Mouse (Mus musculus): ENCODE data around the gene Styxl1.

The Styxl1 gene

DNA sequence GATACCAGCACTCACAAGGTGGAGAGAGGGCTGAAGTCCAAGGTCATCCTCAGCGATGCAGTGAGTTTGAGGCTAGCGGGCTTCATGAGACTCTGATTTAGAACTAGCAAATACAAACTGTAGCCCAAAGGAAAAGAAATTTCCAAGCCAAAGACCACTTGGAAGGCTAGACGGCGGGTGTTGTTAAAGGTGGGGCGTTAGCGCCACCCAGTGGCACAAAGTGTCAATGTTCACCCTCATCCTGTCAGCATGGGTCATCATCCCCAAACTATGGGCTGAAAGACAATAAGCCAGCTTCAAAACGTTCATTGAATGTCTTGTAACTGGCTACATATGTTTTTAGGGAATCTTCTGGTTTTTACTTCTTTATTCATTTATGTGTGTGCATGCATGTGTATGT lies 14.7 kb downstream of the Styxl1 start:
- DNase-seq, result peak; percentile 87 to 88

DNA sequence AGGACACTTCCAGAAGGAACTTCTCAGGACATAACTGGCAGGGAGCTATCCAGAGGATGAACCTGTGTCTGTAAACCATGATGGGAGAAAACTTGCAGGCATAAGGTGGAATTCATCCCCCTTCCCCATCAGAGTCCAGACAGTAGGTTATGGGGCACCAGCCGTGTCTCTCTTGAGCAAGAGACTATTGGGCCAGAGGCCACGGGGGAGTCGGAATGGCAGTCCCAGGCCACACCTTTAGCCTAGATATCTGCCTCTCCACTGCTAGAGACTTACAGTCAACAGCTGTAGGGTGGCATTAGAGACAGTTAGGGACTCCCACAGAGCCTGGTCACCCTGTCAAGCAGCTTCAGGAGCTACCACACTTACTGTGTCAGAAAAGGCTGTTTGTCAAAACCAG lies 16.3 kb downstream of the Styxl1 start:
- DNase-seq, result no peak

GRCm38 (mm10) chr5:135751595-135751994 lies 26.6 kb downstream of the Styxl1 start:
- no peak for DNase-seq

GRCm38 (mm10) chr5:135751041-135751440 lies 27.1 kb downstream of the Styxl1 start:
- no peak for DNase-seq

DNA sequence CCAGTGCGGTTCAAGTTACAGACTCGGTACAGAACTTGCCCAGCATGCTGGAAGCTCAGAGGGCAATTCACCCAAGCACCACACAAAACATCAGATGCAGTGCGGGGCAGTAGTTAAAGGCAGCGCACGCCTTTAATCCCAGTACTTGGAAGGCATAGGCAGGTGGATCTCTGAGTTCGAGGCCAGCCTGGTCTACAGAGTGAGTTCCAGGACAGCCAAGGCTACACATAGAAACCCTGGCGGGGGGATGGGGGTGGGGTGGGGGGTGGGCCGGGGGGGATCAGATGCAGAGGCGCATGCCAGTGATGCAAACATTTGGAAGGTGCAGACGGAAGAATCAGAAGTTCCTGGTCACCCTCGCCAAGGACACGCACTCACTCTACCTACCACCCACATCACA lies 33.4 kb downstream of the Styxl1 start:
- no peak for DNase-seq

DNA sequence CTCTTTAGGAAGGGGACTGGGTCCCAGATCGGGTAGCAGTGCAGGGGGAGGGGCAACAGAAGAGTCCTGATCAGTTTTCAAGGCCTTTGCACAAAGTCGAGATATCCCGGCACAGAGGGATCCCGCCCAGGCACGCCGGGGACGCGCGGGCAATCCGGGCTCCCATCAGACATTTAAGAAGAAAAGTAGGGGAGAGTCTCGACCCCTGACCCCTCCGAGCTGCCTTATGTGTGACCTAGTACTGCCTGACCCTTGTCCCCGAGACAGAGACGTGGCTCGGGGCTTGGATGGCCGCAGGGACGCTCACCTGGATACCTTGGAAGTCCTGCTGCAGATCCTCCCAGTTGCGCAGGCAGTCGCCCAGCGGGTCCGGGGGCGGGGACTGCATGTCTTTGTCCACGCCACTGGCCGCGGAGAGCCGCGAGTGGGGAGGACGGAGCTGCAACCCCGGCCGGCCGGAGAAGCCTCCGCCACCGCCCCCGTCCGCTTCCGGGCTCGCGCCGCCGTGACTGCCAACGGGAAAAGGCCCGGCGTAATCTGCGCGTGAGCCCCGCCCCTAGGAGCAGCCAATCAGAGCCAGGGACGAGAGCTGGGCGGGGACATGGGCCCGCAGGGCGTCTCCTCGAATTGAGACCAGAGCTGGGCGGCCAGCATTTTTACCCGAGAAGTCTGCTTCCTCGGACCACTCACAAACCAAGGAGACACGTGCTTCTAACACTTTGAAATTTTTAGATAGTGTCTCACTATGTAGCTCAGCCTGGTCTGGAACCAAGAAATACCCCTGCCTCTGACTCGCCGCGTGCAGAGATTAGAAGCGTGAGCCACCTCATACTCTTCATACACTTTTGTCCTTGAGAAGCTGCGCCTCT lies 34.2 kb downstream of the Styxl1 start, which contains the start of gene Tmem120a:
TSS of gene Tmem120a (minus strand) at position 708 of the 869 bp plus-strand sequence.
- peak; percentile 94 to 95 for DNase-seq

GRCm38 (mm10) chr5:135742941-135743740 lies 35.0 kb downstream of the Styxl1 start:
- peak; percentile 29 to 43 for DNase-seq

DNA sequence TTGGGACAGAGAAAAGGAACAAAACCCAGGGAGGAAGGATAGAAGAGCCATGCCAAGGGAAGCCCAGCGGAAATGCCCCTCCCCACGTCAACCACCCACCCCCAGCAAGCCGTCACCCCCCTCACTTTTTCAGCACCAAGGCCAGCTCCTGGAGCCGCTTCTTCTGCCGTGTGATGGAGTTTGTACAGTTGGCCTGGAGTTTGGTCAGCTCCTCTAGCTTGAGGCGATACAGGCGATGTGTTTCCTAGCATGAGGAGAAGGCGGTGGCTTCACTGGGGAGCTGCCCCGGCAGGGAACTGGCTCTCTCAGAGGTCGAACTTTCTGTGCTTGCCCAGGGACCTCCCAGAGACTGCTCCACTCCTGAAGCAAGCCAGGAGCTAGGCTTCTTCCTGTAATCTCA lies 36.0 kb downstream of the Styxl1 start:
- no peak for DNase-seq

DNA sequence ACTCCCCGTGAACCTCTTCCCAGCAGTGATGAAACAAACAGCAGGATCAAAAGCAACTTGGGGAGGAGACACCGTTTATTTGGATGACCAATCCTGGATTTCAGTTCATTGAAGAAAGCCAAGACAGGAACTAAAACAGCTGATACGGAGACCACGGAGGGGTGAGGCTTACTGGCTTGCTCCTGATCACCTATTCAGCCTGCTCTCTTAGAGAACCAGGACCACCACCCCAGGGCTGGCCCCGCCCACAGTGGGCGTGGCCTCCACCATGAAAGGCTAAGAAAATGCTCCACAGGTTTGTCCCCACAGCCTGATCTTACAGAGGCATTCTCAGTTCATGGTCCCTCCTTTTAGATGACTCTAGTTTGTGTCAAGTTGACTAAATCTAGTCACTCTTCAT lies 39.9 kb downstream of the Styxl1 start:
- no peak for DNase-seq

DNA sequence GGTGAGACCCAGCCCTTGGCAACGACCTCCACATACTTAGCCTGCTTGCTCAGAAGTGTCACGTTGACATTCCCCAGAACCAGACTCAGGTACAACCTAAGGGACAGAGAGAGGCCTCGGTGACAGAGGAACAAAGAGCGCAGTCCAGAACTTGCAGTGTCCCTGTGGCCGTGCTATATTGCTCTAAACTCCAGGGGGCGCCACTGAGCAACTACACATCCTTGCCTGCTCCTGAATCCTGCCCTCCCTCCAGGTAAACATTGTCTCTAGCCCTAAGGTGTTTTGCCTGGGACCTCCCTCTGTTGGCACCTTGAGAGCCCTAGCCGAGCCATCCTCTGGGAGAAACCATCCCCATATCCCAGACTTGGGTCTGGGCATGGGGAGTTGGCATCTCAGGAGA lies 41.0 kb downstream of the Styxl1 start:
- peak in 1 of 2 experiments; percentile 33 for DNase-seq

DNA sequence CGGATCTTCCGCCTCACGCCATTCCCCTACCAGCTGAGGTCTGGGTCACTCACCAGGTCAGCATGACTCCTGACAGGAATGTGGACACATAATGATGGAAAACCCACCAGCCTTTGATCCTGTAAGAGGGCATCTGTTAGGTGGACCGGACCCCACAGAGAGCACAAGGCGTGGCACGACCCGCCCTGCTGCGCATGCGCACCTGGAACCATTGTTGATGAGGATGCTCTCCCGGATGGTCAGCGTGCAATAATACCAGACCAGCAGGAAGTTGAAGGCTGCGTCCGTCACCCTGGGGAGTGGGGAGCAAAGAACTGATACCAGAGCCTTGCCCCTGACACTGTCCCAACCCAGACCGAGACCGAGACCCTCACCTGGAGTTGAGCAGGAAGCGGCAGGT lies 41.6 kb downstream of the Styxl1 start:
- no peak for DNase-seq

GRCm38 (mm10) chr5:135735741-135736140 lies 42.4 kb downstream of the Styxl1 start:
- no peak for DNase-seq

GRCm38 (mm10) chr5:135734057-135734680 lies 44.0 kb downstream of the Styxl1 start:
- no peak for DNase-seq

- DNase-seq, result no peak
These were observed 45.1 kb downstream of the Styxl1 start for GRCm38 (mm10) chr5:135733071-135733470.

DNA sequence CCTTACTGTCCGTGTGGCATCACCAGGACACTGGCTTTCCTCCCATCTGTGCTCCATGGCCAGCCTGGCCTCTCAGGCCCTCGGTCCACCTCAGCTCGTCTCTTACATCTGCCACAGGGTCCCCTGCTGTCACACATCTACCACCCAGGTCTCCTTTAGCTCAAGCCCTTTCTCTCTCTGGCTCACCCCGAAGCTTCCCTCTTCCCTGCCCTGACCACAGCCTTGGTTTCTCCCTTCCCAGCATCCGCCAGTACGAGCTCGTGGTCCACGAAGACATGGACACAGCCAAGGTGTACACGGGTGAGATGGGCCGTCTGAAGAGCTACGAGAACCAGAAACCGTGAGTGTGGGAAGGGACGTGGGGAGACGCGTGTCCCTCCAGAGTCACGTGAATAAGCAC lies 46.9 kb downstream of the Styxl1 start:
- no peak for DNase-seq

DNA sequence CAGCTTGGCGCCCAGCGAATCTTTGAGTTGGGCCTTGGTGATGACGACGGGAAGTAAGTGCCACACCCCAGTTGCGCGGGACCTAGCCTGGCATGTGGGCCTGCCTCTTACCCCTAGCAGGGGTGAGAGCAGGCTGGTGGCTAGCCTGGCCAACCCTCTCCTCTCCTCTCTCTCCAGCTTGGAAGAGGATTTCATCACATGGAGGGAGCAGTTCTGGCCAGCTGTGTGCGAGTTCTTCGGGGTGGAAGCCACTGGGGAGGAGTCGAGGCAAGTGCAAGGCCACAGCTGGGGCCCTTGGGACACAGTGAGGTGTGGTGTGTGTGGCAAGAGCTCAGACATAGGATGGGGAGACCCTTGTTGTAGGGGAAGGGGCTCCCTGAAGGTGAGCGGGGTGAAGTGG lies 47.3 kb downstream of the Styxl1 start:
- DNase-seq, result no peak

DNA sequence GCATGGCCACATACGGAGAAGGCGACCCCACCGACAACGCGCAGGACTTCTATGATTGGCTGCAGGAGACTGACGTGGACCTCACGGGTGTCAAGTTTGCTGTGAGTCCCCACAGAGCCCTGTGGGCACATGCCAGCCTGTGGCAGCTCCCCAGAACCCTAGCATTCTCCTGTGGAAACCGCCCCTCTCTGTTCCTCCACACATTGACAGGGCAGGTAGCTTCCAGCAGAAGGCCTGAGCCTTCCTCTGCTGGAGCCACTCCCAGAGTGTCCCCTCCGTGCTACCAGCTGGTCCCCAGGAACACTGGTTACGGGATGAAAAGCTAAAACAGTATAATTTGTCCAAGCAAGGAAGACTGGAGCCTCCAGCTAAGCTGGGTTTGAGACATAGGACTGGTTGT lies 47.9 kb downstream of the Styxl1 start:
- DNase-seq, result no peak

GRCm38 (mm10) chr5:135729351-135729750 lies 48.8 kb downstream of the Styxl1 start:
- no peak for DNase-seq

DNA sequence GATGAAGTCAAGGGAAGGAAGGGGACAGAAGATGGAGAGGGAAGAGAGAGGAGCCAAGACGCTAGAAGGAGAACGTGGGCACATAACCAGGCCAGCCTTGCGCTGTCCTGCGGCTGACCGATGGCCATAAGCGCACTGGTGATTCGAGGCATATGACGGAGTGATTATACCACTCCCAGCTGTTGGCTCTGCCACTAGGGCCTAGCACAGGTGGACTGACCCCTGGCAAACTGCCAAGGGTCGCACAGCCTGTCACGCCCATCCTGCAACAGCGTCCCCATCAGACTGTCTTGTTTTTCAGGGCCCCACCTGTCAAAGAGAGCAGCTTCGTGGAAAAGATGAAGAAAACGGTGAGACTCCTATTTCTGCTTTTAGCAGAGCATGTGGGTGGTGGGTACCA lies 49.8 kb downstream of the Styxl1 start:
- no peak for DNase-seq

DNA sequence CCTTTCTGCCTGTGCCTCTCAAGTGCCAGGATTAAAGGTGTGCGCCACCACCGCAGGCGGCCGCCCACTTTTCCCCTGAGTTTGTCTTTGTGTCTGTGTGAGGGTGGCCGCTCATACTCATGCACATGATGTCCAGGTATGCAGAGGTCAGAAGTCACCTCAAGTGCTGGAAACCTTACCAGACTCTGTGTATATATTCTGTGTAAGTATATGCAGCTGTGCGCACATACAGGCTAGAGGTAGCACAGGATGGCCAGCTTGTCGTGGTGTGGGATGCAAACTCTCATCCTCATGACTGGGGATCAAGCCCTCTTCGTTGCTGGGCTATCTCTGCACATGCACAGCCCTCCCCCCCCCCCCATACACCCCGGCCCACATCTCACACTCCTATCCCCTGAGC lies 50.3 kb downstream of the Styxl1 start:
- no peak for DNase-seq

DNA sequence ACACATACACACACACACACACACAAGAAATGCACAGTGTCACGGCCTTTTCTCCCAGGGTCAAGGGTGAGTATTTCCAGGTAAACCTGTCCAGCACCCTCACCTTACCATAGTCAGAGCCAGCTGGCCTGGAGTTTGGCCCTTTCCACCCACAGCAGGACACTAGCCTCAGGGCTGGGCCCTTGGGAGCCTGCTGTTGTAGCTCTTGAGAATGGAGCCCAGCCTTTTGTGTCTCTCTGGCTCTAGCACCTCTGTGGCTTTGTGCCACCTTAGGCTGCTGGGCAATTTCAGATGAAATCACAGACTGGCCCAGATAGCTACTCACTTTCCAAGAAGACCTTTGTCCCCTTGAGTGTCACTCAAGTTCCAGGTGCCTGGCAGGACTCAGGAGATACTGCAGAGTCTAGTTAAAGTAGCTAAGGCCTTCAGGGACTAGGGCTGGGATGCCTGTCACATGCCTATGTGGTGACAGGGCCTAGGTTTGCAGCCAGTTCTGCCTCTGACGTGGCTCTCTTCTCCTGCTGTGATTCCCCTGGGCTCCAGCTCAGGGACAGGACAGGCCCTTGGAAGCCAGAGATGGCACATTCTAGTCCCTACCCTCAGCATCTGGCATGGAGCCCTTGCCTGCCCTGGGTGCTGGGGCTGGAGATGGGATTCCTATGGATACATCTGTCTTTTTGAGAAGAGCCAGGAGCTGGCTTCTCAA lies 51.4 kb downstream of the Styxl1 start:
- DNase-seq, result no peak

- no peak for DNase-seq
These were observed 52.2 kb downstream of the Styxl1 start for GRCm38 (mm10) chr5:135725991-135726390.

- DNase-seq, result no peak
These were observed 52.8 kb downstream of the Styxl1 start for GRCm38 (mm10) chr5:135725391-135725841.

Measured in cerebellum, postnatal 14 days (tissue).